Mouse (Mus musculus): ENCODE results near the gene Plce1. TPM values are rescaled to one million over a fixed set of nuclear protein-coding genes. Genes with fewer than 3 reads are reported as not detected.
"Not testable (repeated sequence)": the region's sequence is repeated elsewhere in the genome, so short reads cannot be mapped to it uniquely, and the experiment has no call there.

The Plce1 gene
- total RNA-seq, 2 experiments from 2014 or later = 6.1 to 6.7 TPM

GRCm38 (mm10) chr19:38632251-38632650, 151.3 kb downstream of the Plce1 start:
- DNase-seq = no peak

GRCm38 (mm10) chr19:38633306-38633705, 152.4 kb downstream of the Plce1 start:
- no peak for DNase-seq

- DNase-seq = no peak
Observed at GRCm38 (mm10) chr19:38639050-38639449, 158.1 kb downstream of the Plce1 start.

- DNase-seq = peak; percentile 70
Observed at GRCm38 (mm10) chr19:38639805-38640204, 158.9 kb downstream of the Plce1 start.

GRCm38 (mm10) chr19:38642515-38642914, 161.6 kb downstream of the Plce1 start:
- not testable (repeated sequence) for DNase-seq

- no peak for DNase-seq
Observed at GRCm38 (mm10) chr19:38644871-38645595, 164.1 kb downstream of the Plce1 start.

GRCm38 (mm10) chr19:38657980-38658379, 177.1 kb downstream of the Plce1 start:
- no peak for DNase-seq

GRCm38 (mm10) chr19:38665398-38665797, 184.5 kb downstream of the Plce1 start:
- DNase-seq = no peak

GRCm38 (mm10) chr19:38672015-38672600, 191.2 kb downstream of the Plce1 start:
- no peak for DNase-seq

GRCm38 (mm10) chr19:38673936-38674335, 193.0 kb downstream of the Plce1 start:
- no peak for DNase-seq

- no peak for DNase-seq
Observed at GRCm38 (mm10) chr19:38678655-38679054, 197.7 kb downstream of the Plce1 start.

- no peak for DNase-seq
Observed at GRCm38 (mm10) chr19:38679520-38679919, 198.6 kb downstream of the Plce1 start.

- no peak for DNase-seq
Observed at GRCm38 (mm10) chr19:38687326-38687725, 206.4 kb downstream of the Plce1 start.

GRCm38 (mm10) chr19:38688741-38689507, 208.0 kb downstream of the Plce1 start:
- DNase-seq = no peak

- no peak for DNase-seq
Observed at GRCm38 (mm10) chr19:38690276-38690675, 209.4 kb downstream of the Plce1 start.

GRCm38 (mm10) chr19:38691533-38691932, 210.6 kb downstream of the Plce1 start:
- DNase-seq = no peak

- DNase-seq = no peak
Observed at GRCm38 (mm10) chr19:38693331-38693730, 212.4 kb downstream of the Plce1 start.

GRCm38 (mm10) chr19:38693769-38694168, 212.9 kb downstream of the Plce1 start:
- no peak for DNase-seq

GRCm38 (mm10) chr19:38701776-38702175, 220.9 kb downstream of the Plce1 start:
- DNase-seq = no peak

GRCm38 (mm10) chr19:38704742-38705141, 223.8 kb downstream of the Plce1 start:
- no peak for DNase-seq

GRCm38 (mm10) chr19:38705244-38705643, 224.3 kb downstream of the Plce1 start:
- DNase-seq = no peak

GRCm38 (mm10) chr19:38706449-38706848, 225.5 kb downstream of the Plce1 start:
- DNase-seq = no peak

- DNase-seq = no peak
Observed at GRCm38 (mm10) chr19:38709376-38709775, 228.5 kb downstream of the Plce1 start.

Measured in gastrocnemius, postnatal 25 days (tissue).